8 mouse cellular contexts compared by ENCODE assay signal in the genomic region with DNA sequence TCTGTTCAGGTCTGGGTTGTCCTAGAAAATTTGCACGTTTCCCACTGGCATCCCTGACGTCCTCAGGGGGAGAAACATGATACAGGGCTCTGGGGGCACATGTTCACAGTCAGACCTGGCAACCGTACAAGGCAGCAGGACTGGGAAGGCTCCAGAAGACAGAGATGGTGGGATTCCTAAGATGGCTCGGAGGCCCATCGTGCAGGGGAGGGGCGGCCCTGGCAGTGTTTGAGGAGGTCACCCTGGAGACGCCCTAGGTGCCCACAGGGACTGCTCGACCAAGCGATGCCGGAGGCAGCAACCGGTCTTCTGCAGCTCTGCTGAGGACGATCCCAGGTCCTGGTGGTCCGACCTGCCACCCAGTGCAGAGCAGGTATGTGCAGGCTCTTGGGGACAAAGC. TPM values are rescaled to one million over a fixed set of nuclear protein-coding genes. Genes with fewer than 3 reads are reported as not detected.
DNase-seq lines count a peak whose midpoint lies in the region; ATAC-seq and TF ChIP-seq lines count a peak whose summit lies in the region.

A gene (plus strand): TSS at position 167 of the 400 bp plus-strand sequence.

- DNase-seq in heart, adult 2 months = peak; percentile 3 to 23
- DNase-seq in heart, adult 8-10 months (ENCODE audit: low spot score) = no peak
- peak; percentile 43 for DNase-seq in thymus, postnatal 4 days
- no peak for DNase-seq in thymus, postnatal 10 days (ENCODE audit: low spot score in 2 of 2)
- DNase-seq in heart, postnatal 0 days (ENCODE audit: low spot score) = no peak
- no peak for DNase-seq in lung, postnatal 0 days (ENCODE audit: low spot score)
- DNase-seq in gastrocnemius, adult 18-20 months (ENCODE audit: low spot score) = no peak

- intact Hi-C loops in heart, adult 2 months (cut with DNase I) = no loop called here

- no peak for TF ChIP-seq POLR2A in heart, adult 2 months (IDR thresholded peaks at IDR 0.05; ENCODE audit: insufficient read depth, low read depth, low read length)
- no peak for TF ChIP-seq POLR2A in small intestine, adult 2 months (IDR thresholded peaks at IDR 0.05; ENCODE audit: low read depth, low read length)

- no peak for TF ChIP-seq EP300 in heart, adult 2 months (IDR thresholded peaks at IDR 0.05; ENCODE audit: insufficient read depth, low read depth, low read length)
- no peak for TF ChIP-seq EP300 in heart, postnatal 0 days (IDR thresholded peaks at IDR 0.05; ENCODE audit: low read depth)
- no peak for TF ChIP-seq EP300 in lung, postnatal 0 days (IDR thresholded peaks at IDR 0.05)

- no peak within 1 kb of the TSS for H3K27ac ChIP-seq in heart, adult 2 months
- H3K27ac ChIP-seq in heart, postnatal 0 days (ENCODE audit: low read depth) = no peak within 1 kb of the TSS
- H3K27ac ChIP-seq in lung, postnatal 0 days (ENCODE audit: low read length) = no peak within 1 kb of the TSS
- H3K27ac ChIP-seq in small intestine, adult 2 months (ENCODE audit: insufficient read depth, low read depth, low read length) = no peak within 1 kb of the TSS

- H3K36me3 ChIP-seq in heart, adult 2 months (ENCODE audit: control insufficient read depth, insufficient read depth, low read length) = no peaks in the 10 kb centered on the region
- H3K36me3 ChIP-seq in heart, postnatal 0 days (replicated peaks; ENCODE audit: control insufficient read depth, insufficient read depth, low read length) = no peaks in the 10 kb centered on the region
- H3K36me3 ChIP-seq in lung, postnatal 0 days (ENCODE audit: insufficient read depth, low read length) = no peaks in the 10 kb centered on the region
- no peaks in the 10 kb centered on the region for H3K36me3 ChIP-seq in small intestine, adult 2 months (ENCODE audit: control insufficient read depth, insufficient read depth, low read length)

- no peaks in the 10 kb centered on the region for H3K4me1 ChIP-seq in heart, adult 2 months (ENCODE audit: control insufficient read depth, insufficient read depth, low read length)
- H3K4me1 ChIP-seq in heart, postnatal 0 days (ENCODE audit: control insufficient read depth, insufficient read depth) = no peaks in the 10 kb centered on the region
- peaks cover 7% of the 10 kb centered on the region; the same call in 1 of the 2 replicates for H3K4me1 ChIP-seq in lung, postnatal 0 days (ENCODE audit: insufficient read depth, low read depth, low read length)
- 0 out of 2 replicates have a peak, but pooled peaks cover 2% of the 10 kb centered on the region for H3K4me1 ChIP-seq in small intestine, adult 2 months (ENCODE audit: control insufficient read depth, insufficient read depth, insufficient read length, low read length)

- H3K79me2 ChIP-seq in heart, adult 2 months (replicated peaks; ENCODE audit: control insufficient read depth, insufficient read depth, low read length) = no peaks in the 10 kb centered on the region

- H3K9ac ChIP-seq in heart, adult 2 months (ENCODE audit: low read depth, low read length) = no peak within 1 kb of the TSS
- 0 out of 2 replicates have a peak within 1 kb of the TSS, but pooled peaks have one; percentile 12 for H3K9ac ChIP-seq in heart, postnatal 0 days (replicated peaks; ENCODE audit: low read depth, low read length)
- no peak within 1 kb of the TSS for H3K9ac ChIP-seq in lung, postnatal 0 days (replicated peaks; ENCODE audit: low read depth)

- WGBS in heart, adult 2 months = 3% methylated on average over 13 of the region's 13 CpGs
- 4% methylated on average over 13 of the region's 13 CpGs for WGBS in heart, postnatal 0 days
- 5% methylated on average over 13 of the region's 13 CpGs for WGBS in lung, postnatal 0 days
- WGBS in small intestine, adult 2 months = 6% methylated on average over 13 of the region's 13 CpGs

- no peaks in the 10 kb centered on the region for H3K9me3 ChIP-seq in heart, postnatal 0 days (replicated peaks; ENCODE audit: control insufficient read depth, low read length)
- no peaks in the 10 kb centered on the region for H3K9me3 ChIP-seq in lung, postnatal 0 days (ENCODE audit: low read length)

- no peak for TF ChIP-seq CTCF in heart, adult 2 months (IDR thresholded peaks at IDR 0.05)
- no peak for TF ChIP-seq CTCF in heart, postnatal 0 days (IDR thresholded peaks at IDR 0.05; ENCODE audit: low read depth)
- no peak for TF ChIP-seq CTCF in lung, postnatal 0 days (IDR thresholded peaks at IDR 0.05)
- no peak for TF ChIP-seq CTCF in small intestine, adult 2 months (IDR thresholded peaks at IDR 0.05; ENCODE audit: extremely low read depth, insufficient read length, insufficient replicate concordance, low read depth, low read length)

- ATAC-seq in heart, postnatal 0 days (ENCODE audit: insufficient read depth, low read depth) = 0 out of 2 replicates have a peak, but pooled peaks have one; percentile 27
- ATAC-seq in lung, postnatal 0 days = no peak

- 0 out of 2 replicates have a peak, but pooled peaks cover 1% of the 10 kb centered on the region for H3K27me3 ChIP-seq in heart, adult 2 months (ENCODE audit: control insufficient read depth, insufficient read depth, low read length)
- peaks cover 5% of the 10 kb centered on the region for H3K27me3 ChIP-seq in heart, postnatal 0 days (ENCODE audit: control insufficient read depth, insufficient read depth, low read length)
- no peaks in the 10 kb centered on the region for H3K27me3 ChIP-seq in lung, postnatal 0 days (replicated peaks; ENCODE audit: insufficient read depth, low read length)
- peaks cover 11% of the 10 kb centered on the region; the same call in 1 of the 2 replicates for H3K27me3 ChIP-seq in small intestine, adult 2 months (ENCODE audit: control insufficient read depth, insufficient read depth, low read length)

- H3K4me2 ChIP-seq in heart, postnatal 0 days (ENCODE audit: low read depth, low read length) = peak within 1 kb of the TSS; percentile 69
- H3K4me2 ChIP-seq in lung, postnatal 0 days (replicated peaks; ENCODE audit: low read depth, low read length) = peak within 1 kb of the TSS; percentile 52

- no peak within 1 kb of the TSS for H3K4me3 ChIP-seq in heart, adult 2 months
- peak within 1 kb of the TSS; percentile 42 for H3K4me3 ChIP-seq in heart, postnatal 0 days (ENCODE audit: low read depth, low read length)
- H3K4me3 ChIP-seq in lung, postnatal 0 days (ENCODE audit: low read depth, low read length) = peak within 1 kb of the TSS; percentile 20; the same call in 1 of the 2 replicates
- peak within 1 kb of the TSS; percentile 5; the same call in 1 of the 2 replicates for H3K4me3 ChIP-seq in small intestine, adult 2 months (ENCODE audit: low read depth, low read length)

RNA-seq across cellular contexts. Expression of the gene that starts here (rescaled TPM):
- not detected for total RNA-seq in heart, adult 2 months (2021)
- 0.20 TPM in 1 of 2 replicates, not detected in the other for polyA plus RNA-seq in heart, adult 2 months (2012; rRNA removed)
- total RNA-seq in heart, adult 8-10 months (2022) = not detected
- total RNA-seq in heart, postnatal 0 days (2014; rRNA removed; ENCODE audit: low replicate concordance) = not detected in 2 replicates
- 0.21 TPM in 1 of 2 replicates, not detected in the other for polyA plus RNA-seq in heart, postnatal 0 days (2015; fragmentation: Nextera tagmentation; extraction: Ambion mirVana)
- polyA plus RNA-seq in lung, postnatal 0 days (2015; fragmentation: Nextera tagmentation; extraction: Ambion mirVana) = 0.31 and 0.61 TPM in 2 replicates
- polyA plus RNA-seq in small intestine, adult 2 months (2012; rRNA removed) = not detected in 2 replicates
- total RNA-seq in gastrocnemius, adult 18-20 months (2021) = not detected

Comparison
In these comparisons a context has a peak if more than half of its experiments do, and no peak if none do; other contexts are left out.
1. Peak in DNase-seq in heart, adult 2 months; RNA of the gene not detected or under 1 TPM.
2. Peak in ATAC-seq, H3K4me3 ChIP-seq, H3K9ac ChIP-seq and H3K4me2 ChIP-seq in heart, postnatal 0 days; RNA of the gene not detected or under 1 TPM.